Mouse (Mus musculus) liver, adult 2 months (tissue): ENCODE results near the gene Scnm1. TPM values are rescaled to one million over a fixed set of nuclear protein-coding genes. Genes with fewer than 3 reads are reported as not detected.
A peak's percentile ranks its signal among the peaks of the same experiment; 100 is the strongest.
"Not testable (repeated sequence)": the region's sequence is repeated elsewhere in the genome, so short reads cannot be mapped to it uniquely, and the experiment has no call there.

ENCODE experiments used
- DNase-seq: peaks from one replicate; pipeline ENCODE4 v3.0.0-alpha.2; 2011; ENCODE audit warnings: low read depth, low spot score; ENCODE audit errors: extremely low read depth
- H3K27ac ChIP-seq: fragments of 200-500 bp; replicated peaks from 2 replicates; pipeline ENCODE4 v1.5.1; 2012; ENCODE audit warnings: low read depth, mild to moderate bottlenecking, control low read depth, inconsistent platforms, low read length; ENCODE audit not compliant: insufficient read depth
- H3K27me3 ChIP-seq: fragments of 200-500 bp; 2 replicates; pipeline ENCODE4 v1.6.1; 2012; ENCODE audit warnings: mild to moderate bottlenecking, moderate library complexity, low read length, inconsistent platforms; ENCODE audit not compliant: control insufficient read depth, insufficient read depth
- H3K36me3 ChIP-seq: fragments of 200-500 bp; 2 replicates; pipeline ENCODE4 v1.6.1; 2012; ENCODE audit warnings: low read length, inconsistent platforms; ENCODE audit not compliant: control insufficient read depth, insufficient read depth
- H3K4me1 ChIP-seq: fragments of 200-500 bp; 2 replicates; pipeline ENCODE4 v1.6.1; 2011; ENCODE audit warnings: low read length; ENCODE audit not compliant: control insufficient read depth, insufficient read depth
- H3K4me3 ChIP-seq: fragments of 200-500 bp; 2 replicates; pipeline ENCODE4 v1.5.1; 2011; ENCODE audit warnings: low read depth, mild to moderate bottlenecking, control low read depth, low read length, moderate library complexity; ENCODE audit not compliant: insufficient read depth
- H3K79me2 ChIP-seq: fragments of 200-500 bp; 2 replicates; pipeline ENCODE4 v1.6.1; 2012; ENCODE audit warnings: inconsistent platforms, mild to moderate bottlenecking, low read length, moderate library complexity; ENCODE audit not compliant: control insufficient read depth, insufficient read depth
- H3K9ac ChIP-seq: fragments of 200-500 bp; 2 replicates; pipeline ENCODE4 v1.6.1; 2012; ENCODE audit warnings: low read depth, mild to moderate bottlenecking, control low read depth, inconsistent platforms, low read length
- CTCF ChIP-seq: fragments of 200-500 bp; IDR thresholded peaks from 2 replicates; pipeline ENCODE4 v1.5.1; 2011; ENCODE audit warnings: low read depth, low read length, control low read depth
- POLR2A ChIP-seq: fragments of 200-500 bp; IDR thresholded peaks from 2 replicates; pipeline ENCODE4 v1.6.1; 2011; ENCODE audit warnings: low read length, control low read depth; ENCODE audit not compliant: insufficient read depth; ENCODE audit errors: extremely low read depth
- WGBS: fragments of 180-500 bp; shearing (Covaris S2); methylation state at CpG from one replicate; pipeline ENCODE4 v1.1.7; 2018; 5-methylcytosine and 5-hydroxymethylcytosine counted together
- polyA plus RNA-seq: library from polyadenylated mRNA; depleted of rRNA; stranded (reverse); fragments of >200 nt; gene quantifications from 2 replicates; pipeline ENCODE4 v1.2.3, GENCODE M21; 2012
- total RNA-seq: library from RNA; depleted of rRNA; stranded (reverse); fragments of >200 nt; gene quantifications from 2 replicates; pipeline ENCODE4 v1.2.3, GENCODE M21; 2014

Gene Scnm1
- total and polyA plus RNA-seq, 2 experiments, result 12.6 to 17.7 TPM

- Histone ChIP-seq H3K36me3 (peaks cover 1% of the 10 kb centered on the region; the same call in 1 of the 2 replicates), H3K27ac (no peak overlapping the region), H3K4me3 (no peak overlapping the region), H3K27me3 (no peaks in the 10 kb centered on the region), H3K9ac (no peak overlapping the region), H3K79me2 (no peaks in the 10 kb centered on the region; the same call in 1 of the 2 replicates), H3K4me1 (peaks cover 14% of the 10 kb centered on the region; the same call in 1 of the 2 replicates)
- TF ChIP-seq POLR2A (no peak), CTCF (no peak)
- no peak for DNase-seq
- 93% methylated on average over 3 of the region's 3 CpGs for WGBS
Observed at GRCm38 (mm10) chr3:95136336-95136735, 2.5 kb upstream of the Scnm1 start.

- H3K4me1 ChIP-seq, result peaks cover 14% of the 10 kb centered on the region; the same call in 1 of the 2 replicates
- no peak for TF ChIP-seq CTCF
- TF ChIP-seq POLR2A, result no peak
- no peak overlapping the region for H3K9ac ChIP-seq
- peaks cover 1% of the 10 kb centered on the region; the same call in 1 of the 2 replicates for H3K36me3 ChIP-seq
- peak; percentile 32 for DNase-seq
- H3K27me3 ChIP-seq, result no peaks in the 10 kb centered on the region
- H3K27ac ChIP-seq, result peak overlapping the region; percentile 27; the same call in 1 of the 2 replicates
- peak overlapping the region; percentile 23; the same call in 1 of the 2 replicates for H3K4me3 ChIP-seq
- 56% methylated on average over 7 of the region's 7 CpGs for WGBS
- H3K79me2 ChIP-seq, result no peaks in the 10 kb centered on the region; the same call in 1 of the 2 replicates
Observed at GRCm38 (mm10) chr3:95135433-95136052, 1.7 kb upstream of the Scnm1 start.

GRCm38 (mm10) chr3:95135023-95135422 lies 1.2 kb upstream of the Scnm1 start:
- Histone ChIP-seq H3K27me3 (no peaks in the 10 kb centered on the region), H3K36me3 (peaks cover 1% of the 10 kb centered on the region; the same call in 1 of the 2 replicates), H3K27ac (peak overlapping the region; percentile 33; the same call in 1 of the 2 replicates), H3K4me1 (peaks cover 10% of the 10 kb centered on the region; the same call in 1 of the 2 replicates), H3K4me3 (peak overlapping the region; percentile 23), H3K79me2 (no peaks in the 10 kb centered on the region; the same call in 1 of the 2 replicates), H3K9ac (peak overlapping the region; percentile 62)
- no peak for TF ChIP-seq POLR2A
- TF ChIP-seq CTCF, result no peak
- DNase-seq, result peak; percentile 72
- WGBS, result 9% methylated on average over 6 of the region's 6 CpGs

GRCm38 (mm10) chr3:95134133-95134532 lies 322 bp upstream of the Scnm1 start:
- H3K79me2 ChIP-seq, H3K27ac ChIP-seq, H3K9ac ChIP-seq, H3K4me3 ChIP-seq, DNase-seq, H3K36me3 ChIP-seq, H3K27me3 ChIP-seq: not testable (repeated sequence)
- WGBS, result no CpG with 5 or more reads among the region's 12 CpGs
- H3K4me1 ChIP-seq, result peaks cover 10% of the 10 kb centered on the region; the same call in 1 of the 2 replicates

GRCm38 (mm10) chr3:95133176-95133575 lies 635 bp downstream of the Scnm1 start:
- Histone ChIP-seq H3K4me1 (peaks cover 10% of the 10 kb centered on the region; the same call in 1 of the 2 replicates), H3K27me3 (no peaks in the 10 kb centered on the region), H3K9ac (peak overlapping the region; percentile 85), H3K36me3 (peaks cover 1% of the 10 kb centered on the region; the same call in 1 of the 2 replicates), H3K27ac (no peak overlapping the region), H3K79me2 (no peaks in the 10 kb centered on the region; the same call in 1 of the 2 replicates), H3K4me3 (peak overlapping the region; percentile 78)
- WGBS, result 54% methylated on average over 11 of the region's 11 CpGs
- no peak for DNase-seq
- no peak for TF ChIP-seq CTCF
- no peak for TF ChIP-seq POLR2A

GRCm38 (mm10) chr3:95132389-95132788 lies 1.4 kb downstream of the Scnm1 start:
- not testable (repeated sequence) for H3K36me3 ChIP-seq, H3K4me3 ChIP-seq, H3K27ac ChIP-seq, H3K4me1 ChIP-seq, DNase-seq, H3K27me3 ChIP-seq, H3K9ac ChIP-seq, H3K79me2 ChIP-seq
- 95% methylated on average over 2 of the region's 2 CpGs for WGBS
